Mouse (Mus musculus) stomach, embryonic 14.5 days (tissue): ENCODE results near the gene Dlgap3. TPM values are rescaled to one million over a fixed set of nuclear protein-coding genes. Genes with fewer than 3 reads are reported as not detected.

Experiments
- ATAC-seq: fragments of 200-750 bp; cut with Nextera tagmentation; 2 replicates; pipeline ENCODE4 v1.8.0; 2017; ENCODE audit warnings: low read depth, moderate TSS enrichment; ENCODE audit not compliant: insufficient number of reproducible peaks, insufficient read depth, low FRiP score
- H3K27ac ChIP-seq: fragments of 300-500 bp; sonication (generic); 2 replicates; pipeline ENCODE4 v1.5.1; 2014; ENCODE audit warnings: mild to moderate bottlenecking, low read length, moderate library complexity, mixed read lengths
- H3K27me3 ChIP-seq: fragments of 300-500 bp; sonication (generic); 2 replicates; pipeline ENCODE4 v1.6.1; 2014; ENCODE audit warnings: low read length, control low read depth, mixed read lengths; ENCODE audit not compliant: control insufficient read depth, insufficient read depth
- H3K36me3 ChIP-seq: fragments of 300-500 bp; sonication (generic); 2 replicates; pipeline ENCODE4 v1.6.1; 2014; ENCODE audit warnings: mild to moderate bottlenecking, control low read depth, low read length, moderate library complexity, mixed read lengths; ENCODE audit not compliant: control insufficient read depth, insufficient read depth
- H3K4me1 ChIP-seq: fragments of 300-500 bp; sonication (generic); 2 replicates; pipeline ENCODE4 v1.6.1; 2014; ENCODE audit warnings: low read length, control low read depth, mixed read lengths; ENCODE audit not compliant: control insufficient read depth, insufficient read depth
- H3K4me2 ChIP-seq: fragments of 300-500 bp; sonication (generic); replicated peaks from 2 replicates; pipeline ENCODE4 v1.6.1; 2014; ENCODE audit warnings: low read depth, low read length, control low read depth
- H3K4me3 ChIP-seq: fragments of 300-500 bp; sonication (generic); 2 replicates; pipeline ENCODE4 v1.5.1; 2014; ENCODE audit warnings: low read depth, low read length, control low read depth
- H3K9ac ChIP-seq: fragments of 300-500 bp; sonication (generic); replicated peaks from 2 replicates; pipeline ENCODE4 v1.6.1; 2014; ENCODE audit warnings: low read depth, mild to moderate bottlenecking, control low read depth, low read length, moderate library complexity, mixed read lengths
- H3K9me3 ChIP-seq: fragments of 300-500 bp; sonication (generic); 2 replicates; pipeline ENCODE4 v1.6.1; 2016; ENCODE audit warnings: low read depth, low read length, control low read depth; ENCODE audit not compliant: control insufficient read depth
- WGBS: fragments of 180-500 bp; shearing (Covaris S2); extraction: QIAGEN DNeasy Blood & Tissue Kit; methylation state at CpG from one replicate; pipeline ENCODE4 v1.1.7; 2014; 5-methylcytosine and 5-hydroxymethylcytosine counted together
- polyA plus RNA-seq: library from polyadenylated mRNA; unstranded; fragments of >200 nt; fragmentation: Nextera tagmentation; extraction: Ambion mirVana; gene quantifications from 2 replicates; pipeline ENCODE4 v1.2.1, GENCODE M21; 2014

Gene Dlgap3
- polyA plus RNA-seq, 1 experiment from 2014 or later, result 1.5 TPM

GRCm38 (mm10) chr4:127170866-127171265 is 1.9 kb downstream of the Dlgap3 start:
- 38% methylated on average over 5 of the region's 5 CpGs for WGBS
- Histone ChIP-seq H3K36me3 (no peaks in the 10 kb centered on the region), H3K4me1 (peaks cover 6% of the 10 kb centered on the region; the same call in 1 of the 2 replicates), H3K27ac (no peak overlapping the region), H3K4me3 (no peak overlapping the region), H3K27me3 (peaks cover 32% of the 10 kb centered on the region), H3K9me3 (no peaks in the 10 kb centered on the region), H3K9ac (no peak overlapping the region), H3K4me2 (no peak overlapping the region)
- ATAC-seq, result no peak

DNA sequence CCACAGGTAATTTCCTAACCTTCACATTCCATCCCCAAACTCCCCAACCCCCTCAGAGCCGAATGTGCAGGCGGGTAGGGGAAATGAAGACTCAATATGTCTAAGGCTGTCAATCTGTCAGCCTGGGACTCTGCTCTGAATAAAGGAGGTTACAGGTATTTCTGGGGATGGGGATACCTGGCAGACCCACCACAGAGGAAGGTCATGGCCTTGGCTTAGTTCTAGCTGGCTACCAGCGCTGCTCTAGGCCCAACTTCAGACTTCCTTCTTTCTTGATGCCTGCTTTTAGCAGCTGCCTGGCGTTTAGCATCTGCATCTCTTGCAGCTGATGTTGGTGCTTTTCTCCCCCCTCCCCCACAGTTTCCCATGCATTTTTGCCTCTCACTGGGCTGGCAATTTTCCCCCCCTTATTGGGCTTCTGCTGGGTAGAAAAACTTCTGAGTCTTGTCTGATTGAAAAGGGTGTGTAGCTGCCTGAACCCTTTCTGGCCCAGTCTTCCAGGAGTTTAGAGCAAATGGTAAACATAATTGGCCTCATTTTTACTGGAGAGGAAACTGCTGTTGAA is 2.4 kb downstream of the Dlgap3 start:
- H3K4me3 ChIP-seq, result no peak overlapping the region
- H3K9me3 ChIP-seq, result no peaks in the 10 kb centered on the region
- H3K36me3 ChIP-seq, result no peaks in the 10 kb centered on the region
- H3K4me1 ChIP-seq, result peaks cover 6% of the 10 kb centered on the region; the same call in 1 of the 2 replicates
- no peak for ATAC-seq
- no peak overlapping the region for H3K4me2 ChIP-seq
- 45% methylated on average over 4 of the region's 4 CpGs for WGBS
- no peak overlapping the region for H3K9ac ChIP-seq
- H3K27me3 ChIP-seq, result peaks cover 32% of the 10 kb centered on the region
- no peak overlapping the region for H3K27ac ChIP-seq

DNA sequence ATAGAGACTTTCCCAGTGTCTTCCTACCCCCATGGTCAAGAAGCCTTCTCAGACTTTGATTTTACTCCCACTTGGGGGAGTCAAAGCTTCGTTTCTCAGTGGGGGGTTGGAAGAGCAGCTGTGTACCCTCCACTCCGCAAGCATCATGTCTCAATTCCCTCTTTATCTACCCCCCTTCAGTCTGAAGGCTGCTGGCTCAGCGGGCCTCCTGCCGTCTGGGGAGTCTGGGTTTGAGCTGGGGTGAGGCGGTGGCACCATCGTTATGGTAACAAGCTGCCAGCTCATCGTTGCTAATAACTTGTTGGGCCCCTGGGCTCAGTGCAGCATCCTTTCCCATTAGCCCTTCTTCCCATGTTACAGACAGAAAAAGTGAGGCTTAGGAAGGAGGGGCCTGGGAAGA is 3.1 kb downstream of the Dlgap3 start:
- peaks cover 6% of the 10 kb centered on the region; the same call in 1 of the 2 replicates for H3K4me1 ChIP-seq
- 29% methylated on average over 7 of the region's 7 CpGs for WGBS
- H3K27me3 ChIP-seq, result peaks cover 32% of the 10 kb centered on the region
- H3K4me2 ChIP-seq, result no peak overlapping the region
- H3K36me3 ChIP-seq, result no peaks in the 10 kb centered on the region
- H3K4me3 ChIP-seq, result no peak overlapping the region
- no peak for ATAC-seq
- H3K9ac ChIP-seq, result no peak overlapping the region
- no peaks in the 10 kb centered on the region for H3K9me3 ChIP-seq
- H3K27ac ChIP-seq, result no peak overlapping the region

DNA sequence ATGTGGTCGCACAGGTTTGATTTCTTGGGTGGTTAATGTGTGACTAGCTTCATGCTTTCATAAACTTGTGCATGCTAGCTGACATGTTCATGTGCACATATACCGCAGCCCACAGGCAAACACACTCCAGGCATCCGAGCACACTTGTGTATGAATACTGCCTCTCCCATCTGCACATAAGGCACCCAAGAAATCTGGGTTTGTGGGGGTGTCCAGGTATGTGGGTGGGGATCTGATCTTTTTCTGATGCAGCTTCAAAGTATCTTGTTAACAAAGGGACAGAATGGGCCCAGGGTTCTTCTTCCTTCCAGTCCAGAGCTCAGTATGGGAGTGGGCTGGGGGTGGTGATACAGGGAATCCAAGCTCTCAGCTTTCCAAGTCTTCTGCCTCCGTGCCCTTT is 3.6 kb downstream of the Dlgap3 start:
- Histone ChIP-seq H3K9ac (no peak overlapping the region), H3K4me2 (no peak overlapping the region), H3K27ac (no peak overlapping the region), H3K4me3 (no peak overlapping the region), H3K4me1 (peaks cover 6% of the 10 kb centered on the region; the same call in 1 of the 2 replicates), H3K9me3 (no peaks in the 10 kb centered on the region), H3K27me3 (peaks cover 27% of the 10 kb centered on the region), H3K36me3 (no peaks in the 10 kb centered on the region)
- no peak for ATAC-seq
- WGBS, result 52% methylated on average over 4 of the region's 4 CpGs

DNA sequence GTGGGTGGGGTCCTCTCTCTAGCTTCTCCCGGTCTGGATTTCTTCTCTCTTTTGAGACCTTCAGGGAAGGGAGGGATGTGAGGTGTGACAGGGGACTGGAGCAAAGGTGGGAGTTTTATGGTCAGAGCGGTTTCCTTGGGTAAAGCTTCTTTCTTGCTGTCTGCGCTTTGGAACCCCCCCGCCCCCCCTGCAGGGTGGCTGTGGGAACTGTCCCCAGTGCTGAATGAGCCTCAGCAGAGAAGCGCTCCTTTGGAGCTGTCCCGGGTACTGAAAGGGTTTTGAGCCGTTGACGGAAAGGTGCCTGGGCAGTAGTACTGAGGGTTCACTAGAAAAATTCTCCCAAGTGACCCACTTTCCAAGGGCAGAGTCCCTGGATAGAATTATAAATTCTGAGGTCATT is 4.5 kb downstream of the Dlgap3 start:
- Histone ChIP-seq H3K36me3 (no peaks in the 10 kb centered on the region), H3K27ac (no peak overlapping the region), H3K4me1 (peaks cover 6% of the 10 kb centered on the region; the same call in 1 of the 2 replicates), H3K9ac (no peak overlapping the region), H3K4me3 (no peak overlapping the region), H3K27me3 (peaks cover 18% of the 10 kb centered on the region), H3K4me2 (no peak overlapping the region), H3K9me3 (no peaks in the 10 kb centered on the region)
- under 1% methylated on average over 8 of the region's 8 CpGs for WGBS
- no peak for ATAC-seq

DNA sequence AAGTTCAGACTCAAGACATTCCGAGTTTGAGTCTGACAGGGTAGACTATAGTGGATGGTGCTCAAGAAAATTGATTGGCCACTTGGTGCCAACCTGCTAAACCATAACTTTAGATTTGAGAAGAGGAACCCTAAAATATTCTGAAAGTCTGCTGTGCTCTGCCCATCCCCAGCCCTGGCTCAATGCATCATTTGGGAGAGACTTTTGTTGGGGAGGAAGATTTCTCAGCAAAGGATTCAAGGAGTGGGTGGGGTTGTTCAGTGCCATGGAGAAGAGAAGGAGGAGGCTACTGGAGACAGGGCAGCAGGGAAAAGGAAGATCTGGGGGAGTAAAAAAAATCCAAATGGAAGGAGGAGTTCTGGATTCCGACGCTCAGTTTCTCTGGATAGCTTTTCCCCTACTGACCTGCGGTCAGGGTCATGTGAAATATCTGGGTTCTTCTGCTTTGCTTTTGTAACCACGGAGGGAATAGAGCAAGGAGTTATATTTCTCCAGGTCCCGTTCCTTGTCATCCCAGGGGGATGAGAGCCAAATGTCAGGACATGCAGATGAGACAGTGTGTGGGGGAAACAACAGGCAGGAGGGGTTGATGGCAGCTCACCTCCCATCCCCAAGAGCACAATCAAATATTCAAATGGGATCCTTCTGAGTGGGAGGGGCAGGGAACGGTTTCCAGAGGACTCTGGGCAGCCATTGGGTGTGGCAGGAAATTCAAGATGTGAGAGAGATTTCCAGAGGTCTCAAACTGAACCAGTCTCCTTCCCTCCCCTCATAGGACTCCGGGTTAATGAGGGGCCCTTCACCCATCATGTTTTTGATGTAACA is 5.3 kb downstream of the Dlgap3 start:
- no peak overlapping the region for H3K9ac ChIP-seq
- peaks cover 6% of the 10 kb centered on the region; the same call in 1 of the 2 replicates for H3K4me1 ChIP-seq
- no peak for ATAC-seq
- no peaks in the 10 kb centered on the region for H3K36me3 ChIP-seq
- H3K27ac ChIP-seq, result no peak overlapping the region
- WGBS, result 54% methylated on average over 8 of the region's 8 CpGs
- H3K27me3 ChIP-seq, result peaks cover 13% of the 10 kb centered on the region; the same call in 1 of the 2 replicates
- H3K4me2 ChIP-seq, result no peak overlapping the region
- no peaks in the 10 kb centered on the region for H3K9me3 ChIP-seq
- H3K4me3 ChIP-seq, result no peak overlapping the region

DNA sequence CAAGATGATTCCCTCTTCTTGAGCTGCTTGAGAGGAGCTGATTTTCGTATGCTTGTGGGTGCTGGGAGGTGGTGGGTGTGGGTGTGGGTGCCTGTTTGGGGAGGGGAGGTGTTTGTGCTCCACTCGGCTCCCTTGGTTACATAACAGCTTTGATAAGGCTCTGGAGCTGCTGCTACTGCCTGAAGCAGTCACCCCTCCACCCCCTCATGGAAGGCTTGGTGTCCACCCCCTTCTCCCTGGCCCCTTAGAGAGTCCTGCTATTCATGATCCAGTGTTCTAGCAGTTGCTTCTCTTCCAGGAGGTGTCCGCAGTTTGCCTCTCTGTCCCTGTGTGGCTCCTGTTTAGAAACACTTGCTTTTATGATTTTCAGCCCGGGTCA is 5.9 kb downstream of the Dlgap3 start:
- Histone ChIP-seq H3K27me3 (peaks cover 13% of the 10 kb centered on the region; the same call in 1 of the 2 replicates), H3K36me3 (no peaks in the 10 kb centered on the region), H3K4me2 (no peak overlapping the region), H3K4me1 (0 out of 2 replicates have a peak, but pooled peaks cover under 1% of the 10 kb centered on the region), H3K9me3 (no peaks in the 10 kb centered on the region), H3K9ac (no peak overlapping the region), H3K27ac (no peak overlapping the region), H3K4me3 (no peak overlapping the region)
- 57% methylated on average over 4 of the region's 4 CpGs for WGBS
- no peak for ATAC-seq

GRCm38 (mm10) chr4:127177961-127178360 is 9.0 kb downstream of the Dlgap3 start:
- Histone ChIP-seq H3K4me3 (no peak overlapping the region), H3K9me3 (no peaks in the 10 kb centered on the region), H3K27me3 (no peaks in the 10 kb centered on the region), H3K4me1 (no peaks in the 10 kb centered on the region), H3K4me2 (no peak overlapping the region), H3K27ac (no peak overlapping the region), H3K9ac (no peak overlapping the region), H3K36me3 (no peaks in the 10 kb centered on the region)
- ATAC-seq, result no peak
- WGBS, result 73% methylated on average over 11 of the region's 11 CpGs
